Mouse (Mus musculus): ENCODE measurements at regions not wholly inside any gene's neighbourhood (a gene's known extent, or its start where the extent isn't known, plus 50 kb on each side); places are given as distances from the start of the nearest gene placed in this dataset.

DNA sequence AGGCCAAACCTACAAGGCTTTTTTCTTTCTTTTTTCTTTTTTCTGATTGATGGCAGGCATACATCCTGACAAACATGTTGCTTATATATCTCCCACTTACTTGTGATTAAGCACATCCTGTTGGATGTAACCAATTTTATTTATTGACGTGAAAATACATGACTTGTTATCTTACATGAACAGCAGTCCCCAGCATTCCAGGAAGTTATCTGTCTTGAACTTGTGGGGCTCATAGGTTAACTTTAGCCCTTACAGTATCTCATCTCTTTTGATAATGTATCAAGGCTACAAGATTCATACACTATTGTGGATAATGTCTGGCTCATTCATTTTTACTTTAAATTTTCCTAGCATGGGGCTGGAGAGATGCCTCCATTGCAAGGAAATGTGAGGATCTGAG, 852.0 kb upstream of the Agtr1b start:
- CTCF ChIA-PET = no interaction called here

DNA sequence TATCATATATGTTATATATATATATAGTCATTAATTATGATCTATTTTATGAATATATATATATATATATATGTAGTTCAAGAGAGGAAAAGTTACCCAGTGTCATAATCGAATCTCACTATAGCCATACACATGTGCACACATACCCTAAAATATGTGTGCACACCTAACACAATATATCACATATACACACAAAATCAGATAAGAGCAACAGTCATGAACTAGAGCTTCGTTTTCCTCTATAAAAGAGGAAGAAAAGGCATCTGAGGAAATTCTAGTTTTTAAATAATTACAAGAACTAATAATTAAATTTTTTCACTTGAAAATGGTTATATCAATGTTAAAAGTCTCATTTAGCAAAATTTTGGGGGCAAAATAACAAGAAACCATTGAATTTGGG, 835.3 kb upstream of the Tbl1xr1 start:
- CTCF ChIA-PET = interaction anchor here (0.6 kb wide), 2 partner anchors 583 to 949 kb away, joined by 3 to 7 read pairs; no protein-coding TSS in a partner anchor

DNA sequence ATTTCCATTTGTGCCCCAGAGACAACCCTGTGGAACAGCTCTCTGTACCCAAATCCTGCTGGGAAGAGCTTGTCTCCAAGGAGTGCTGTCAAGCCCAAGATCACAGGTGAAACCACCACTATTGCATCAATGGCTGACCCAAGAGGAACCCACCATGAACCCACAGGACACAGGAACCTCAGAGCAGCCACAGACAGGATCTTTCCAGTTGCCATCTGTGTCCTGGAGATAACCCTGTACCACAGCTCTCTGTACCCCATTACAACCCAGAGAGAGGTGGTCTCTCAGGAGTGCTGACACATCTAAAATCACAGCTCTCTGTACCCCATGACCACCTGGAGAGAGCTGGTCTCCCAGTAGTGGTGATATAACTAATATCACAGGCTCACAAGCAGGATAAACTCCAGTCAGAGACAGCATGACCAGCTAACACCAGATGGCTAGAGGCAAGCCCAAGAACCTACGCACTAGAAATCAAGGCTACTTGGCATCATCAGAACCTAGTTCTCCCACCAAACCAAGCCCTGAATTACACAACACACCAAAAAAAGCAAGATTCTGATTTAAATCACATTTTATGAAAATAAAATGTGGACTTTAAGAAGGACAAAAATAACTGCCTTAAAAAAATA, 820.2 kb upstream of the Tbl1xr1 start:
- CTCF ChIA-PET = no interaction called here

DNA sequence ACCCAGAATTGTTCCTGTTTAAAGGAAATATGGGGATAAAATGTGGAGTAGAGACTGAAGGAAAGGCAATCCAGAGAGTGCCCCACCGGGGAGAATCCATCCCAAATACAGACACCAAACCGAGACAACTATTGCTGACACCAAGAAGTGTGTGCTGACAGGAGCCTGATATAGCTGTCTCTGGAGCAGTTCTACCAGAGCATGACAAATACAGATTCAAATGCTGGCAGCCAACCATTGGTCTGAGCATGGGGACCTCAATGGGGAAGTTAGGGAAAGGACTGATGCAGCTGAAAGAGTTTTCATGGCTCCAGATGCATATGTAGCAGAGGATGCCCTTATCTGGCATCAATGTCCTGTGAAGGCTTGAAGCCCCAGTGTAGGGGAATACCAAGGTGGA, 813.1 kb upstream of the Tbl1xr1 start:
- CTCF ChIA-PET = no interaction called here

DNA sequence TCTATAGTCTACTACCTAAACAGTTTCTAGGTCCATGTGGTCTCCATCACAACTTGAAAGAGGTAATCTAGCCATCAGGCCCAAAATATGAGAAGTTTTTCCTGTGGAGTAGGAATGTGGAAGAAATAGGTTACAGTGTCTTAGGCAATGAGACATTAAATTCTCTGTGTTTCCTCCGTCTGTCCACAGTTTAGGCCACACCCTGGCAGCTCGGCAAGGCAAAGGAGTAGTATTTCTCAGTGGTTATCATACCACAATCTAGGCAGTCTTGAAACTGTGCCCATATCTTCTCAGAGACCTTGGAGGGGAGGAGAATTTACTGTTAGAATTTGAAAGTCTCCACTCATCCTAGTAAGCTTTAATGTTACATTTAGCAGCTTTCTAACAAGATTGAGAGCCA, 811.0 kb upstream of the Tbl1xr1 start:
- CTCF ChIA-PET = no interaction called here

DNA sequence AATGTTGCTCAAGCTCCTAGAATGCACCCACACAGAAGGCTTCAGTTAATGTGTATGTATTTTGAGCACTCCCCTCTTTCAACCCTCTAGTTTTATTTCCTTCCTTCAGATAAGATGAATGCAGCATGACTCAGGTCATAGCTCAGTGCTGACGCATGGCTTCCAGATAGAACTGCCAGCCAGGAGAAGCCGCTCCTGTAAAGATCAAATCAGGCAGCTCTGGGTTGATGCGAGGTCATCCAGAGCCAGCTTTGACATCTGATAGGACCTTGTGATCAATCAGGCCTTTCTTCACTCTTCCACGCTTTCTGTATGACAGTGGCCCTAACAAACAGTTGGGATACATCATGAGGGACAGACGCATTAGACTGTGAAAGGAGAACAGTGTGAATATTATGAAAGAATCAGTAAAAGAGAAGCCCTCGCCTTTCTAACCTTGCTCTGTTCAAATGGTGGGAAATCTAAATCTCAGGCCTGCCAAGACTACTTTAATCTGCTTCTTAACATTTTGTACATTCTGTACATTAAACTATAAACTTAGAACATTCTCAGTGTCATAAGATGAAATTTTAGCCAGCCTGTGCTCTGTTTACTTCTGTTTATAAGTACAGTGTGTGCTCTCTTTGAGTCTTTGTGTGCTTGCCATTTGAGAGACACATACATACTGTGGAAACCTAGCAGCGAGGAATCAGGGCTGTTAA, 807.9 kb upstream of the Tbl1xr1 start:
- CTCF ChIA-PET = no interaction called here

DNA sequence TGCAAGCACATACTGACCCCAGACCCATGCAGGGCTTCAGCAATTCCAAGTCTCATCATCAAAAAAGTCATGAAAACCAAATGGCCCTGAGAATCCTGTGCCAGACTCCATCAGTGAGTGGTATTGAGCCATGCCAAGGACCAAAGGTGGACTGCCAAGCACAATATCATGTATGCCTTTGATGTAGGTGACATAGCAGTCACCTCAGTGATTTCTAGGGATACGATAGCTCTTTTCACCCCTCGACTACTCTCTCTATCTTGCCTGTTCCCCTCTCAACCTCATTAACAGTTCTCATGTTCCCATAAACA, 807.4 kb upstream of the Tbl1xr1 start:
- CTCF ChIA-PET = no interaction called here

DNA sequence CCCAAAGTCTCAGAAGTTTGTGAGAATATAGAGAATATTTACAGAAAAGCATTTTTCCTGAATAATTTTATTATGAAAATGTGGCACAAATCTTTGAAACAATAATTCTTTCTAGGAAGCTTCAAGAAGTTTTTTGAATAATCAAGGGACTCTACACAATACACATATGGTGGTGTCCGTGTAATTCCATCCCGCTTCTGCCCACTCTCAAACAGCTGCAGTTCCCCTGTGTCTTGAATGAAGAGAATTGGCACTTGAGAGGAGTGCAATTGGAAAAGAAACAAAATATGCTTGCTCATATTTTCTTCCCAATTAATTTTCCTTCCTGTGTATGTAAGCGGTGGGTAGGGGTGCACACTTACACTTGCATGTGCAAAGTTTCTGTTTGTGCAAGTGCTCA, 805.7 kb upstream of the Tbl1xr1 start:
- CTCF ChIA-PET = no interaction called here

DNA sequence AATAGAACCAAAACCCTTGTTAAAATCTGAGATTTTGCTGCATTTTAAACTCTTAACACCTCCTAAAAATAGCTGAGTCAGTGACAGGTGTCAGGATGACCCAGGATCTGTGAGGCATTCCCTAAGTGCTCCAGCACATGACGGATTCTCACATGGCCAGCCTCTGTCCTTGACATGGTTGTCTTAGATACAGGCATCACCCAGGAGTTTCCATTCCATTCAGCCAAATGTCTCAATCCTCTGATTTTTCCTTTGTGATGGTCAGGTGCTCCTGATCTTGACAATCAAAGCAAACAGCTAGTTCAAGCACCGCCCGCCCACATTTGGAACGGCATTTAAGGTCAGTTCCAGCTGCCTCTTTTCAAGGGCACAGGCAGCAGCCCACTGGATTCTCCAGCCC, 804.2 kb upstream of the Tbl1xr1 start:
- CTCF ChIA-PET = no interaction called here

DNA sequence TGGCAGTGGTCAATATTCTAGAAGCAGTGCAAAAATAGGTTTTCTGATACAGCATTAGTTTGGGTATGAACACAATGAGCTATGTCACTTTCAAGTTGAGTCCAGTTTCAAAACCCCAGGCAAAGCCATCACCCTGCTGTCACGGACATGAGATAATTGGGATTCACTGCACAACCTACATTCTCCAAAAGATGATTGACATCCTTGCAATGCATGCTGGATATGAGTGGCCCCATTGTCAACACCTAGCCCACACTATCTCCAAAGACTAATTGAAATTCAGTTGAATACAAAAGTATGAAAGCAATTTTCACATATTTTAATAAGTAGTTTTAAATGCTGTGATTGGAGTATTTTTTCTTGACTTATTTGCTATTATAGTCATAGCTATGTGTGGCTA, 783.7 kb upstream of the Tbl1xr1 start:
- CTCF ChIA-PET = no interaction called here

DNA sequence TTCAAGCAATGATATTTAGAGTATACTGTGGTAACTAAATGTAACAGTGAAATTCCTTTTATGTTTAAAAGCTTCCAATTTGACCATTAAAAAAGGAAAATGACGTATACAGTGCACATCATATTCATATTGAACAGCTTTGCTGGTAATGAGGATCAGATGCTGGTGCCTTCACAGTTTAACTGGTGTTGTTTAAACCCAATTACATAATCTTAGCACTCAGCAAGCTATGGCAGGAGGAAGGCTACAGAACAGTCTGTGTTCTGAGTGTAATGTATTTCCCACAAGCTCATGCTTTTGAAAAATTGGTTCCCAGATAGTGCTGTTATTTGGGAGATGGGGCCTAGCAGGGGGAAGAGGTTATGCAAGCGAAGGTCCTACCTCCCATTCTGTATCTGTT, 783.1 kb upstream of the Tbl1xr1 start:
- CTCF ChIA-PET = no interaction called here

DNA sequence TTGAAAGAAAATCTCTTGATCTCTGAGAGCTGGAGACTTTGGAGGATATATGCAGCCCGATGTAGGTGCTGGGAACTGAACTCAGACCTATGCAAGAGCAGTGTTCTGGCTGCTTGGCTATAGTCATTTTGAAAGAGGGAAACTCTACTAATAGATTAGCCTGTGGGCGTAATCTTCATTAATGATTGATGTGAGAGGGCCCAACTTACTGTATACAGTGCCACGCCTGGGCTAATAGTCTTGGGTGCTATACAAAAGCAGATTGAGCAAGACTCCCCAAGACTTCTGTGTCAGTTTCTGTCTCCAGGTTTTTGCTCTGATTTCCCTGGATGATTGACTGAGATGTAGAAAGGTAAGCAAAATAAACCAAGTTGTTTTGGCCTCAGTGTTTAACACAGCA, 781.7 kb upstream of the Tbl1xr1 start:
- CTCF ChIA-PET = no interaction called here

DNA sequence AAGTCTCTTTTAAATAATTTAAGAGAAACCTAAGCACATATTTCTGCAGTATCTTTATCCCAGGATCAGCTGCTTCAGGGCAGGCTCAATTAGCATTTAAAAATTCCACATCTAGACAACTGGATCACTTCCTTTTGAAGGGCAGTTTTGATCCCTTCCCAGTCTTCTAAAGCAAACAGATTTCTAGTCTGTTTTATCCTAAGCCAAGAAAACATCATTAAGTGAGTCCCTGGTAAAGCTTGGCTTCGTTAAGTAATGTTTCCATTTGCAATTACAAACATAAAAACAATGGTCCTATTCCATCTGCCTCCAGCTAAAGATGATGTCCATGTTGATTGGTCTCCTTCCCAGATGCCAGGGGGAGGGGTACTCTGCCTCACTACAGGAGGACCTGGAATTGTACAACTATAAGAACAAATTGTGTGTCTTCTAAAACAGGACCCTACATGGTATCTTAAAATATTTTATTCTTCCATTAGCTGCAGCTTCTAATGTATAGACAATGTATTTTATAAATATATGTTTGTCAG, 779.8 kb upstream of the Tbl1xr1 start:
- CTCF ChIA-PET = no interaction called here

DNA sequence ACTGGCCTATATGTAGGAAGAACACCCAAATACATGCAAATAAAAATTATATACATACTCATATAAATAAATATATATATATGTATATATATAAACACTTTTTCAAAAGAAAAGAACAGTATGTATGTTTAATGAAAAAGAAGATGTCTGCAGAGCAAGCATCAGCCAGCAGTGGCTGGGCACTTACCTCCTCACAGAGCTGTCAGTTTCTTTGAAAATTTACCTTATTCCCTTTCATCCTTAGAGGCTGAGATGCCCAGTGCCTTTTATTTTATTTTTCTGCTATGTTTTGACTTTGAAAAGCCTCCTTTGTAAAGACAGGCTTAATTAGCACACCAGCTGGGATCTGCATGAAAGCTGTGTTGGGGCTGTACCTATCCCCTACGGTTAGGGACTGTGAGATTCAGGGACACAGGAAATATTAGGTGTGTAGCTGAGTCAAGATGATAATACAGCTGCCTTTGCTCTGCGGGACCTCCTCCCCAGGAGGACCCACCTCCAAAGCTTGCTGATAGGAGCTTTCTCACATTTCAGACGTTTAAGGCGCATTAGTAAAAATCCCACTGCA, 751.0 kb upstream of the Tbl1xr1 start:
- CTCF ChIA-PET = no interaction called here

DNA sequence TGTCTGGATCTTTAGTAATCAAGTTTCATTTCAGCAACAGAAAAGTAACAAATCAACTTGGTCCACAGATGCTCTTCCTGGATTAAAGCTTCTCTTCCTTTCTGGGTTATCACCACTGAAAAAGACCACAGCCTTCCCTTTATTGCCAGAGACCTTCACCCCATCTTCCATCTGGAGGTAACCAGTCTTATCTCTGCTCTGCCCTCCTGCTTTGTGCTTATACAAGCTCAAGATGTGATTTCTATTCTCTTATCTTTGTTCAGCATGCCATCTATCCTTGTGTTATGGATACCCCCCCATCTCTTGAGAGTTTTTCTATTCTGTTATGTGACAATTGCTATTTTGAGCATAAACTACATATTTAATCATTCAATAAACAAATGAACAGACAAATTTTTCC, 734.5 kb upstream of the Tbl1xr1 start:
- CTCF ChIA-PET = no interaction called here

DNA sequence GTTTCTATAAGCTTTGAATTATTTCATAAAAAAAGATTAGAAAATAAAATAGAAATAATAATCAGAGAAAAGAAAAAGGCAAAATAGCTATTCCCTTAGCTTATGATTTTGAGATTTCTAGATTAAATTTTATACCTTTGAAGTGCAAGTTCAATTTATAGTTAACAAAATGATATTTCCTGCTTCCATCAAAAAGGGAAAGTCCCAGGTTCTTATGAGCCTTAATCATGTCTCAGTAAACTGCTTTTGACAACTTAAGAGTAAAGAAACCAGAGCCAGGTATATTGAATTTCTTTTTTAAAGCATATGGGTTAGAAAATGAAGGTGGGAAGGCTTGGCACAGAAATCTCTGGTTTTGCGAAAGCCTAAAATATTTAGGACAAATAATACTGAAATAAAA, 733.4 kb upstream of the Tbl1xr1 start:
- CTCF ChIA-PET = no interaction called here

DNA sequence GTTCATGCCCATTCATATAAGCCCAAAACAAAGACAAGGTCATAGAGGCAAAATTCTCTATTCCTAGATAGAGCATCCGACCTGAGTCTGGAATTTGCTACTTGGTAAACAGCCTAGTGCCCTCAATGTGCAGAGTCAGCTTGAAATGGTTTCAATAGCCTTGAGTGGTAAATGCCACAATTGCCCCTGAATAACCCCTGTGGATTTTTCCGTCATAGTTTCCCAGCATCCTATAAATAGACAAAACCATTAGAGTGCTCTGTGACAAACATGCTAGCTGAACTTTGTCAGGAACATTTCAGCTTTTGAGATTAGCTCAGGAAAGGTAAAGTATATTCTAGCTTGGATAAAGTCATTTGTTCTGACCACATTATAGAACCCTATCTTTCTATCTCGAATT, 727.0 kb upstream of the Tbl1xr1 start:
- CTCF ChIA-PET = no interaction called here

DNA sequence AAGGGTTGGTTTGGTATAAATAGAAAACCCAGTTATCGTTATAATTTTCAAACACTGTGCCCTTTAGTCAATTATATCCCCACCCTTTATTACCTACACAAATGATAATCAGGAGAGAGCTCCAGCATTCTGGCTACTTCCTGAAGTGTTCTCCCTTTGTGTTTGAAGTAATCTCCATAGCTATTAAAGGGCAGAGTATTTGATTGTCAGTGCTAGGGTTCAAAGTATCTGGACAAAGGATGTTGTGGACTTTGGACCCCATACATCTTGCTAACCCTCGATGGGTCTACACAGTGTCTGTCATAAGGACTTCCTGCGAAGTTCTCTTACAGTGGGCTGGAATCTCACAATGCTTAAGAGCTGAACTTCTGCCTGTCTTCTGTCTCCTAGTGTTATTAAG, 720.3 kb upstream of the Tbl1xr1 start:
- CTCF ChIA-PET = no interaction called here

DNA sequence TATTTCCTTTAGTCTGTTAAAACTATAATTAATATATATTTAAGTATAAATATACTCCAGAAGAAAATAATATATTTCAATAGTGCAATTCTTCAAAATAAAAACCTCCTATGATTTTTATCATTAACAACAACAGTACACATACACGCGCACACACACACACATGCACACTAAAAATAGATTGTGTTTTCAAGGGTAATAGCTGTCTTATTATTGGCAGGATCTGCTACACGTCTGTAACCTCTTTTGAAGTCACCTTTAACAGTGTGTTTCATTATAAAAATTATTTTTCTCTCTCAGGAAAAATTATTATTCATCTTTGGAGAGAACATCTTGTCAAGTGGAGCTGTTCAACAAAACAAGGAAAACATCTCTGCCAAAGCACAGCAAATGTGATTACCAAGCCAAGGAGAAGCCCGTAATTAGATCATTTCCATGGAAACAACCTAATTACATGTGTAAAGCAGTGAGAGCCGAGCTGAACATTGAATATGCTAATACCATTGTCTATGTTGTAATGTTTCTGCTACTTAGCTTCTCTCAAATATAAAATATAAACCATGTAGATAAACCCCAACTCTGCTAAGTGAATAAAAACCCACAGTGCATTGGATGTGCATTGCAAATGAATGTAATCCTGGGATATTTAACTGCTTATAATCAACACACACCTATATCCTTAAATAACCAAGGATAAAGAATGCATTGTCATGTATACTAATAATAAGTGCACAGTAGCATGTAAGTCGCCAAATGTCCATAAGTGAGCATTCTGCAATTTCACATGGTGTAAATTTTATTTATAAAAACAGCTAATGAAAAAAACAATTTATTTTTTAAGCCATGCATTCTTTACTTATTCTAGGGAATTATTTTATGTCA, 719.4 kb upstream of the Tbl1xr1 start:
- CTCF ChIA-PET = interaction anchor here (0.6 to 0.7 kb wide), 2 partner anchors 59 to 275 kb away, joined by 3 to 7 read pairs; no protein-coding TSS in a partner anchor

DNA sequence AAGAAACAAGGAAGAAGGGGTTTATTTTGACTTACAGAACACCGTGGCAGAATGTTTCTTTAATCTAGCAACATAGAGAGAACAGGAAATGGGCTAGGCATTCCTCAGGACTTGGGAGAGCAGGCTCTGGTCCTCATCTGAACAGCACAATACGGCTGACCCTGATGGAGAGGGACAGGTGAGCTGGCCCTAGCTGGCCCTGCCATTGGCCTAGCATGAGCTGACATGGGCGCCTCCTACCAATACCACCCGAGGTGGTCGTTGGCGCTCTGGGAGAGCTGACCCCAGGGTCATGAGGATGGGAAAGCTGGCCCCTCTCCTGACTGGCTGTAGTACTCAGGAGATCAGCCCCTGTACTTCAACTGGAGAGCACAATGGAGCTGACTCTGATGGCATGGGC, 718.4 kb upstream of the Tbl1xr1 start:
- CTCF ChIA-PET = interaction anchor here (0.6 kb wide), 1 partner anchor 58 kb away, joined by 3 read pairs; no protein-coding TSS in a partner anchor

DNA sequence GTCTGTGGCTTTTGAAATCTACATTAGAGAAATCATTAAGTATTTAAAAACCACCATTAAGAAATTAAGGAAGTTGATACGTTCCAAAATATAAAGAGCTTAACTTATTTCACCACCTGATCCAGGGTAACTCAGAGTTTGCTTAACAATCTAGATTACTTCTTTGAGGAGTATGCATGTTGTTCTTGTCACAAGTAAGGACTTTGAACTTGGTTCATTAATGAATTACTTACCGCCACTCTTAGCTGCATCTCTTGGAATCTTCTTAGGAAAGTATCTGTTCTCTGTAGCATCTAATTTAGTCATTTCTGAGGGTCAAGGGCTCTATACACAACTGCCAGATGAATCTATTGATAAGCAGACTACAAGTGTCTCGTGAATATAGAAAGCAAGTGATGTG, 715.4 kb upstream of the Tbl1xr1 start:
- CTCF ChIA-PET = no interaction called here

DNA sequence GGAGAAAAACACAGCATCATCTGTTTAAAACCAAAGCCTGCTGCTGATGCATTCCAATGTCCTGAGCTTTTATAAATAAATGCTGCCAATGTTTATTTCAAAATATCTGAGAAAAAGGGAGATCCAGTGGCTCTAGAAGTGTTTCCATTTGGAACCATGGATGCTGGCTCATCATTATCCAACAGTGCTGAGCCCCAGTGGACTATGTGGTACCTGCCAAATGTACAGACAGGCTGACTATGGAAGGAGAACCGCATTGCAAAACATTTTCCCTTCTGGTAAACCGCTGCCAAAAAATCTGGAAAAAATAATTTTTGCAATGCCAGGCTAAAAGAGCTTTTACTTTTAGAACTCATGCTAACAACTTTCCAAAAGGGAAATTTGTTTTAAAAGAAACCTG, 696.6 kb upstream of the Tbl1xr1 start:
- CTCF ChIA-PET = no interaction called here

DNA sequence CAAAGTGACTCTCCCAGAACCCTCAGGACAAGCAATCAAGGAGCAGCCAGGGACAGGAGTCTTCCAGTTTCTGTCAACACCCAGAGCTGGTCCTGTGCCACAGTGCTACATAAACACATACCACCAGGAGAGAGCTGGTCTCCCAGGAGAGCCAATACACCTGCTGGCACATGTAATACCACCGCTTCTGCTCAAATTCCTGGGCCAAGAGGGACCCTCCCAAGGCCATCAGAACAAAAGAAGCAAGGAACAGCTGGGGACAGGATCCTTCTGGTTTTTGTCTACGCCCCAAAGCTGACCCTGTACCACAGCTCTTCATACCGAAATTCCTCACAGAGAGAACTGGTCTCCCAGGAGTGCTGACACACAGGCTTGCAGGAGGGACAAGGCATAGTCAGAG, 695.4 kb upstream of the Tbl1xr1 start:
- CTCF ChIA-PET = interaction anchor here (0.6 kb wide), 1 partner anchor 9 kb away, joined by 7 read pairs; no protein-coding TSS in a partner anchor
